Mouse (Mus musculus): ENCODE measurements around the gene Rad54l. TPM values are rescaled to one million over a fixed set of nuclear protein-coding genes. Genes with fewer than 3 reads are reported as not detected.

Gene Rad54l
- polyA plus RNA-seq, 1 experiment from 2014 or later, result 12.1 TPM

- Histone ChIP-seq H3K4me3 (no peak overlapping the region), H3K27me3 (no peaks in the 10 kb centered on the region), H3K27ac (no peak overlapping the region), H3K4me2 (no peak overlapping the region), H3K36me3 (no peaks in the 10 kb centered on the region), H3K4me1 (replicated peaks) (no peaks in the 10 kb centered on the region), H3K9me3 (no peaks in the 10 kb centered on the region), H3K9ac (no peak overlapping the region)
- no peak for ATAC-seq (ENCODE audit: low FRiP score)
- WGBS, result 40% methylated on average over 2 of the region's 2 CpGs
Observed at GRCm38 (mm10) chr4:116134990-116135389, 11.5 kb upstream of the Rad54l start.

GRCm38 (mm10) chr4:116133126-116133525, 9.6 kb upstream of the Rad54l start:
- WGBS, result 82% methylated on average over 4 of the region's 4 CpGs
- ATAC-seq (ENCODE audit: low FRiP score), result no peak

GRCm38 (mm10) chr4:116127956-116128355, 4.5 kb upstream of the Rad54l start:
- WGBS, result 56% methylated on average over 6 of the region's 6 CpGs
- H3K4me1 ChIP-seq (replicated peaks), result peaks cover 17% of the 10 kb centered on the region
- H3K9ac ChIP-seq, result peak overlapping the region; percentile 51
- H3K4me3 ChIP-seq, result no peak overlapping the region
- H3K27ac ChIP-seq, result peak overlapping the region; percentile 35; the same call in 1 of the 2 replicates
- no peak for ATAC-seq (ENCODE audit: low FRiP score)
- H3K9me3 ChIP-seq, result no peaks in the 10 kb centered on the region
- H3K36me3 ChIP-seq, result no peaks in the 10 kb centered on the region
- H3K4me2 ChIP-seq, result no peak overlapping the region
- no peaks in the 10 kb centered on the region for H3K27me3 ChIP-seq

More at GRCm38 (mm10) chr4:116133126-116133525, 9.6 kb upstream of the Rad54l start:
- Histone ChIP-seq H3K36me3 (no peaks in the 10 kb centered on the region), H3K9ac (0 out of 2 replicates have a peak overlapping the region, but pooled peaks have one; percentile 31), H3K4me2 (no peak overlapping the region), H3K9me3 (no peaks in the 10 kb centered on the region), H3K4me1 (replicated peaks) (no peaks in the 10 kb centered on the region), H3K4me3 (no peak overlapping the region), H3K27me3 (no peaks in the 10 kb centered on the region), H3K27ac (no peak overlapping the region)

GRCm38 (mm10) chr4:116125803-116126386, 2.4 kb upstream of the Rad54l start:
- H3K4me1 ChIP-seq (replicated peaks), result peaks cover 20% of the 10 kb centered on the region
- H3K4me3 ChIP-seq, result no peak overlapping the region
- H3K9ac ChIP-seq, result no peak overlapping the region
- no peak overlapping the region for H3K4me2 ChIP-seq
- no peaks in the 10 kb centered on the region for H3K9me3 ChIP-seq
- no peaks in the 10 kb centered on the region for H3K27me3 ChIP-seq
- ATAC-seq (ENCODE audit: low FRiP score), result no peak
- no peaks in the 10 kb centered on the region for H3K36me3 ChIP-seq
- H3K27ac ChIP-seq, result no peak overlapping the region
- WGBS, result 96% methylated on average over 4 of the region's 4 CpGs

- 8% methylated on average over 1 of the region's 1 CpGs for WGBS
- H3K27ac ChIP-seq, result no peak overlapping the region
- H3K4me1 ChIP-seq (replicated peaks), result peaks cover 20% of the 10 kb centered on the region
- no peaks in the 10 kb centered on the region for H3K27me3 ChIP-seq
- H3K9ac ChIP-seq, result peak overlapping the region; percentile 74
- no peak for ATAC-seq (ENCODE audit: low FRiP score)
- H3K4me3 ChIP-seq, result peak overlapping the region; percentile 54
- H3K9me3 ChIP-seq, result no peaks in the 10 kb centered on the region
- H3K4me2 ChIP-seq, result peak overlapping the region; percentile 70
- H3K36me3 ChIP-seq, result no peaks in the 10 kb centered on the region
Observed at GRCm38 (mm10) chr4:116122762-116123161, 728 bp downstream of the Rad54l start.

GRCm38 (mm10) chr4:116111486-116111885, 12.0 kb downstream of the Rad54l start:
- ATAC-seq (ENCODE audit: low FRiP score), result no peak
- H3K4me2 ChIP-seq, result no peak overlapping the region
- WGBS, result 60% methylated on average over 2 of the region's 2 CpGs
- no peaks in the 10 kb centered on the region for H3K9me3 ChIP-seq
- peaks cover 8% of the 10 kb centered on the region; the same call in 1 of the 2 replicates for H3K36me3 ChIP-seq
- H3K4me3 ChIP-seq, result no peak overlapping the region
- H3K4me1 ChIP-seq (replicated peaks), result no peaks in the 10 kb centered on the region
- H3K9ac ChIP-seq, result no peak overlapping the region
- no peak overlapping the region for H3K27ac ChIP-seq
- H3K27me3 ChIP-seq, result no peaks in the 10 kb centered on the region

- H3K4me3 ChIP-seq, result no peak overlapping the region
- WGBS, result 94% methylated on average over 6 of the region's 6 CpGs
- ATAC-seq (ENCODE audit: low FRiP score), result no peak
Observed at GRCm38 (mm10) chr4:116110695-116111094, 12.8 kb downstream of the Rad54l start.

GRCm38 (mm10) chr4:116105278-116105677, 18.2 kb downstream of the Rad54l start:
- H3K4me2 ChIP-seq, result no peak overlapping the region
- no peaks in the 10 kb centered on the region for H3K9me3 ChIP-seq
- no peak overlapping the region for H3K27ac ChIP-seq
- H3K27me3 ChIP-seq, result no peaks in the 10 kb centered on the region
- ATAC-seq (ENCODE audit: low FRiP score), result no peak
- H3K4me3 ChIP-seq, result no peak overlapping the region
- no peak overlapping the region for H3K9ac ChIP-seq
- H3K36me3 ChIP-seq, result peaks cover 14% of the 10 kb centered on the region
- H3K4me1 ChIP-seq (replicated peaks), result no peaks in the 10 kb centered on the region
- 94% methylated on average over 5 of the region's 5 CpGs for WGBS

More at GRCm38 (mm10) chr4:116110695-116111094, 12.8 kb downstream of the Rad54l start:
- no peak overlapping the region for H3K4me2 ChIP-seq
- H3K9me3 ChIP-seq, result no peaks in the 10 kb centered on the region
- no peaks in the 10 kb centered on the region for H3K27me3 ChIP-seq
- H3K27ac ChIP-seq, result no peak overlapping the region
- H3K36me3 ChIP-seq, result peaks cover 8% of the 10 kb centered on the region; the same call in 1 of the 2 replicates
- H3K9ac ChIP-seq, result no peak overlapping the region
- H3K4me1 ChIP-seq (replicated peaks), result no peaks in the 10 kb centered on the region

GRCm38 (mm10) chr4:116100959-116101358, 22.5 kb downstream of the Rad54l start:
- Histone ChIP-seq H3K4me3 (no peak overlapping the region), H3K36me3 (peaks cover 54% of the 10 kb centered on the region), H3K4me2 (no peak overlapping the region), H3K9ac (no peak overlapping the region), H3K27me3 (no peaks in the 10 kb centered on the region), H3K9me3 (no peaks in the 10 kb centered on the region), H3K27ac (no peak overlapping the region), H3K4me1 (replicated peaks) (no peaks in the 10 kb centered on the region)
- WGBS, result 86% methylated on average over 7 of the region's 7 CpGs
- ATAC-seq (ENCODE audit: low FRiP score), result no peak

- H3K9me3 ChIP-seq, result no peaks in the 10 kb centered on the region
- no peak overlapping the region for H3K9ac ChIP-seq
- no peak overlapping the region for H3K27ac ChIP-seq
- 92% methylated on average over 8 of the region's 8 CpGs for WGBS
- no peak for ATAC-seq (ENCODE audit: low FRiP score)
- no peaks in the 10 kb centered on the region for H3K27me3 ChIP-seq
- H3K36me3 ChIP-seq, result peaks cover 85% of the 10 kb centered on the region
- no peak overlapping the region for H3K4me2 ChIP-seq
- H3K4me3 ChIP-seq, result no peak overlapping the region
- no peaks in the 10 kb centered on the region for H3K4me1 ChIP-seq (replicated peaks)
Observed at GRCm38 (mm10) chr4:116097211-116097610, 26.3 kb downstream of the Rad54l start.

GRCm38 (mm10) chr4:116096291-116096690, 27.2 kb downstream of the Rad54l start:
- H3K27me3 ChIP-seq, result no peaks in the 10 kb centered on the region
- H3K9me3 ChIP-seq, result no peaks in the 10 kb centered on the region
- no peaks in the 10 kb centered on the region for H3K4me1 ChIP-seq (replicated peaks)
- no peak overlapping the region for H3K4me2 ChIP-seq
- 89% methylated on average over 10 of the region's 10 CpGs for WGBS
- no peak for ATAC-seq (ENCODE audit: low FRiP score)
- H3K27ac ChIP-seq, result no peak overlapping the region
- H3K4me3 ChIP-seq, result no peak overlapping the region
- peaks cover 94% of the 10 kb centered on the region for H3K36me3 ChIP-seq
- no peak overlapping the region for H3K9ac ChIP-seq

- no peak overlapping the region for H3K9ac ChIP-seq
- ATAC-seq (ENCODE audit: low FRiP score), result no peak
- no peak overlapping the region for H3K4me3 ChIP-seq
- WGBS, result 90% methylated on average over 23 of the region's 23 CpGs
- H3K36me3 ChIP-seq, result peaks cover 87% of the 10 kb centered on the region
- H3K4me2 ChIP-seq, result no peak overlapping the region
- no peaks in the 10 kb centered on the region for H3K4me1 ChIP-seq (replicated peaks)
- H3K27me3 ChIP-seq, result no peaks in the 10 kb centered on the region
- H3K9me3 ChIP-seq, result no peaks in the 10 kb centered on the region
- no peak overlapping the region for H3K27ac ChIP-seq
Observed at GRCm38 (mm10) chr4:116088510-116089249, 34.8 kb downstream of the Rad54l start.

All from hindbrain, embryonic 13.5 days (tissue).